Mouse (Mus musculus): Measurements from ENCODE around the gene BC035947.

The BC035947 gene

GRCm38 (mm10) chr1:78501036-78501435 is 10.9 kb downstream of the BC035947 start:
- DNase-seq, result no peak

GRCm38 (mm10) chr1:78490143-78490542 is 21.8 kb downstream of the BC035947 start:
- DNase-seq, result no peak

DNA sequence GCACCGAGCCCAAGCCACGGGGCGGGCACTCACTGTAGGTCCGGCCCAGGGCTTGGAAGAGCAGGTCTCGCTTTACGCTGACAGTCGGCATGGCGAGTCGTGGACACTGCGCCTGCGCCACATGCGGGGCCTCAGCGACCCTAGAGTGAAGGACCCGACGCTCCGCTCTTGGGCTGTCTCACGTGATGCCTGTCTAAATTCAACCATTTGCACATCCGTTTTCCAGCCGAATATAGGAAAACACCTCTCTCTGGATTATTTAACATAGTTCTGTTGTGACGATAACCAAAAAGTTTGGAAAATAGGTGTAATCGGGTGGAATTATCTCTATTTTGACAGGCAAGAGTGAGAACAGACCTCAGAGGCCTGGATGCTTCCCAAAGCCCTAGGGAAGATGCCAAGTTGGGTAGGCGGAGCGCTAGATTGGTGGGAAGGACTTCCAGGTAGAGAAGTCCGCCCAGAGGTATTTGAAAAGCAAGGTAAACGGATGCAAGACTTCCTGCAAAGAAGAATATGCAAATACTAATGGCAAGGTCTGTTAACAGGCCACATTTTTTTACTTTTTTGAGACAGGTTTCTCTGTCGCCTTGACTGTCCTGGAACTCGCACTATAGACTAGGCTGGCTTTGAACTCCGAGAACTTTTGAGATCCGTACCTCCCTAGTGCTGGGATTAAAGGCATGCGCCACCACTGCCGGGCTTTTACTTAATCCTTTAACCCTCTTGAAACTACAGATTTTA is 23.0 kb downstream of the BC035947 start, which contains the start of gene Farsb:
Farsb (minus strand) TSS at position 146 of the 741 bp plus-strand sequence.
- DNase-seq, result peak; percentile 90

- no peak for DNase-seq
These were observed 23.6 kb downstream of the BC035947 start for GRCm38 (mm10) chr1:78488427-78488751.

- peak; percentile 17 for DNase-seq
These were observed 27.6 kb downstream of the BC035947 start for GRCm38 (mm10) chr1:78484361-78484760.

DNA sequence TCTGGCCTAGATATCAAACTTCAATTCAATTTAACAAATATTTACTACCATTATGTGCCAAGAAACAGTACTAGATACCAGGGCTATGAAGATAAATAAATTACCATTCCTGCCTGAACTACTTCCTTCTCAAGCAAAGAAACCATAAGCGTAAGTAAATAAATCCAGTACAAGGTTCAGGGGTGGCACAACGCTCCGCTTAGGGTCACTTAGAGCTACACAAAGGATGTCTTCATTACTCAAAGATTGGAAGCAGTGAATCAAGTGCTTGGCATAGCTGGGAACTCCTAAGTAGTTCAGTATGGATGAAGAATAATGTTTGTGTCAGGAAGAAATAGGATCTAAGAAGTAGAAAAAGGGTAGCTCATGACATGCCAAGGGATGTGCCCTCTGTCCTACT is 28.5 kb downstream of the BC035947 start:
- no peak for DNase-seq

DNA sequence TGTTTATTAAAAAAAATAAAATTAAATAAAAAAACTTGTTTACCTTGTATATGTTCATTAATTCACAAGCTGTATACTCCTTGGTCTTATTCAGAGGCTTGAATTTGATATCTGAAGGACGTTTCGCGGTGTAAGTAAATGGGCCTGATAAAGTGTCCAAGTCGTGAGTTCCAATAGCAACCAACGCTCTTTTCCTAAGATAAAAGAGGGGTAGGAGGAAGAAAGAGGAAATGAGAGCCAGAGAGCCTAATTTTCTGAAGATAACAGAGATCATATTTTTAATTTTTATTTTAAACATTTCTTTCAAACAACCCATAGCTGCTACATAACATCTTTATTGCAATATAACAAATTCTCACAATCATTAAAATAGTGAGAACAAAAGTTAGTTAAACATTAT is 39.5 kb downstream of the BC035947 start:
- DNase-seq, result no peak

- peak; percentile 11 for DNase-seq
These were observed 57.3 kb downstream of the BC035947 start for GRCm38 (mm10) chr1:78454659-78455058.

- DNase-seq, result no peak
These were observed 58.1 kb downstream of the BC035947 start for GRCm38 (mm10) chr1:78453886-78454285.

- DNase-seq, result no peak
These were observed 59.4 kb downstream of the BC035947 start for GRCm38 (mm10) chr1:78452544-78452943.

- no peak for DNase-seq
These were observed 60.7 kb downstream of the BC035947 start for GRCm38 (mm10) chr1:78451070-78451854.

GRCm38 (mm10) chr1:78448091-78448490 is 63.9 kb downstream of the BC035947 start:
- no peak for DNase-seq

All from thymus, postnatal 14 days (tissue).